Mouse (Mus musculus): Measurements from ENCODE around the gene Nadk2.

GRCm38 (mm10) chr15:9073684-9074083 lies 2.6 kb downstream of the Nadk2 start:
- TF ChIP-seq MAFK (IDR thresholded peaks at IDR 0.05; ENCODE audit: insufficient read depth, low read depth, low read length) = no peak
- TF ChIP-seq HCFC1 (IDR thresholded peaks at IDR 0.05; ENCODE audit: borderline replicate concordance, insufficient read depth, low read length) = no peak
- TF ChIP-seq CHD2 (IDR thresholded peaks at IDR 0.05; ENCODE audit: low read depth, low read length) = no peak
- TF ChIP-seq ZNF384 (IDR thresholded peaks at IDR 0.05; ENCODE audit: low read depth, low read length) = no peak

All from ES-E14 (cell line).